Mouse (Mus musculus): Measurements from ENCODE around the gene Ctu2.

The Ctu2 gene

GRCm38 (mm10) chr8:122475580-122476320 lies at the start of gene Ctu2, which contains the start of gene Rnf166:
Ctu2 (plus strand) TSS chr8:122476143.
Rnf166 (minus strand) TSS chr8:122476064.
- in situ Hi-C loops (cut with MboI; ENCODE audit: low pct_unique_long_range_greater_than_20kb in 1 of 2, low sequenced_read_pairs in 2 of 2, unreplicated experiment in 1 of 2) = no loop called here

GRCm38 (mm10) chr8:122426145-122426544 lies 49.8 kb upstream of the Ctu2 start:
- in situ Hi-C loops (cut with MboI; ENCODE audit: low pct_unique_long_range_greater_than_20kb in 1 of 2, low sequenced_read_pairs in 2 of 2, unreplicated experiment in 1 of 2) = no loop called here

GRCm38 (mm10) chr8:122427607-122428006 lies 48.3 kb upstream of the Ctu2 start:
- in situ Hi-C loops (cut with MboI; ENCODE audit: low pct_unique_long_range_greater_than_20kb in 1 of 2, low sequenced_read_pairs in 2 of 2, unreplicated experiment in 1 of 2) = no loop called here

GRCm38 (mm10) chr8:122428163-122428562 lies 47.8 kb upstream of the Ctu2 start:
- in situ Hi-C loops (cut with MboI; ENCODE audit: low pct_unique_long_range_greater_than_20kb in 1 of 2, low sequenced_read_pairs in 2 of 2, unreplicated experiment in 1 of 2) = no loop called here

- in situ Hi-C loops (cut with MboI; ENCODE audit: low pct_unique_long_range_greater_than_20kb in 1 of 2, low sequenced_read_pairs in 2 of 2, unreplicated experiment in 1 of 2) = no loop called here
These were observed 45.8 kb upstream of the Ctu2 start for GRCm38 (mm10) chr8:122430058-122430636.

DNA sequence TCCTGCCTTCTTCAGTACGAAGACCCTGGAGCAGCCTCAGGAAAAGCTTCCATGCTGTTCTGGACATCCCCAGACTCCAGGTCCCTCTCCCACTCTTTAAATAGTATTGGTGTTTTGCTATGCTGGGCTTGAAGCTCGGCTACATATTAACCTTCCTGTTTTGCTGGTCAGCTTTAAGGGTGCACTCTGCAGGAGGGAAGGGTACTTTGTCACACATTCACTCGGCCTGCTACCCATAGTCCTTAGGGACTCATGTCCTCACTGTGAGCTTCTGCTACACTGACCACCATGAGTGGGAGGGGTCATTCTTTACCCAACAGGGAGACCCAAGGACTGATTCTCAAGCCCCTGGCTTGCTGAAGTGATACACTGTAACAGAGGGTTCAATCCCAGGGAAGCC lies 45.3 kb upstream of the Ctu2 start:
- in situ Hi-C loops (cut with MboI; ENCODE audit: low pct_unique_long_range_greater_than_20kb in 1 of 2, low sequenced_read_pairs in 2 of 2, unreplicated experiment in 1 of 2) = no loop called here

GRCm38 (mm10) chr8:122431694-122432442 lies 44.1 kb upstream of the Ctu2 start:
- in situ Hi-C loops (cut with MboI; ENCODE audit: low pct_unique_long_range_greater_than_20kb in 1 of 2, low sequenced_read_pairs in 2 of 2, unreplicated experiment in 1 of 2) = no loop called here

- in situ Hi-C loops (cut with MboI; ENCODE audit: low pct_unique_long_range_greater_than_20kb in 1 of 2, low sequenced_read_pairs in 2 of 2, unreplicated experiment in 1 of 2) = no loop called here
These were observed 43.3 kb upstream of the Ctu2 start, which contains the start of gene Cyba for GRCm38 (mm10) chr8:122432443-122433268. Cyba (minus strand) TSS chr8:122432930.

GRCm38 (mm10) chr8:122433269-122433905 lies 42.6 kb upstream of the Ctu2 start:
- in situ Hi-C loops (cut with MboI; ENCODE audit: low pct_unique_long_range_greater_than_20kb in 1 of 2, low sequenced_read_pairs in 2 of 2, unreplicated experiment in 1 of 2) = no loop called here

DNA sequence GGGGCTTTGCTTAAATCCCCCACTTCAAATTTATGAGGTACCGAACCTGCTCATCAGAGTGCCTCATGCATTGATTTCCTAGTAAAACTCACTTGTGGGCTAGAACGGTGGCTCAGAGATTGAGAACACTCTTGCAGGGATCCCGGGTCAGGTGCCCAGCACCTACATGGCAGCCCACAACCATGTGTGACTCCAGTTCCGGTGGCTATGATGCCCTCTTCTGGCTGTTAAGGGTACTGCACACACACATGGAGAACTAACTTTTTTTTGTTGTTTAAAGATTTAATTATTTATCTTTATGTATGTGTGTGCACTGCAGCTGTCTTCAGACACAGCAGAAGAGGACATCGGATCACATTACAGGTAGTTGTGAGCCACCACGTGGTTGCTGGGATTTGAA lies 40.6 kb upstream of the Ctu2 start:
- in situ Hi-C loops (cut with MboI; ENCODE audit: low pct_unique_long_range_greater_than_20kb in 1 of 2, low sequenced_read_pairs in 2 of 2, unreplicated experiment in 1 of 2) = no loop called here

- in situ Hi-C loops (cut with MboI; ENCODE audit: low pct_unique_long_range_greater_than_20kb in 1 of 2, low sequenced_read_pairs in 2 of 2, unreplicated experiment in 1 of 2) = no loop called here
These were observed 39.8 kb upstream of the Ctu2 start for GRCm38 (mm10) chr8:122436146-122436545.

DNA sequence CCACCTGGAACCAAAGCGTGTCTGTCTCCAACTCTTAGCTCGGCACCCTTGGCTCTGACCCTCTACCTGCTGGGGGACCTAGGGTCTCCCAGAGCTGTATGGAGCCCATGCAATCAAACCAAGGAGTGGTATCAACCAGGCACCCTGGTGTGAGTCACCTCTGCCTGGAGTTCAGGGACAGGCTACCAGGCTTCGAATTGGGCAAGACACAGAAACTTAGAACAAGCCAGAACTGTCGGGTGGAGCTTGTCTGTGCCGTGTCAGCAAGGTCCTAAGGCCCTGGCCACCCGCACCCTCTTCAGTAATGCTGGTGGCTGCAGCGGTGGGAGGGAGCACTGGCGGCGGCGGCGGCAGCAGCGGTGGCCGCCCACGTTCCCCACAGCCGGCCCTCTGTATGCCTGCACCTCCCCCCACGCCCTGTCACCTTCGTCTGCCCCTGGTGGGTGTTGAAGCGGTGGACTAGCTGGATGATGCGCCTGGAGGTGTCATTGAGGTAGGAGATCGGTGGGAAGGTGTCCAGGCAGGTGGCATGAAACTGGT lies 39.3 kb upstream of the Ctu2 start:
- in situ Hi-C loops (cut with MboI; ENCODE audit: low pct_unique_long_range_greater_than_20kb in 1 of 2, low sequenced_read_pairs in 2 of 2, unreplicated experiment in 1 of 2) = no loop called here

GRCm38 (mm10) chr8:122437708-122438331 lies 38.1 kb upstream of the Ctu2 start:
- in situ Hi-C loops (cut with MboI; ENCODE audit: low pct_unique_long_range_greater_than_20kb in 1 of 2, low sequenced_read_pairs in 2 of 2, unreplicated experiment in 1 of 2) = no loop called here

- in situ Hi-C loops (cut with MboI; ENCODE audit: low pct_unique_long_range_greater_than_20kb in 1 of 2, low sequenced_read_pairs in 2 of 2, unreplicated experiment in 1 of 2) = no loop called here
These were observed 36.6 kb upstream of the Ctu2 start for GRCm38 (mm10) chr8:122439336-122439735.

GRCm38 (mm10) chr8:122441326-122441725 lies 34.6 kb upstream of the Ctu2 start:
- in situ Hi-C loops (cut with MboI; ENCODE audit: low pct_unique_long_range_greater_than_20kb in 1 of 2, low sequenced_read_pairs in 2 of 2, unreplicated experiment in 1 of 2) = no loop called here

DNA sequence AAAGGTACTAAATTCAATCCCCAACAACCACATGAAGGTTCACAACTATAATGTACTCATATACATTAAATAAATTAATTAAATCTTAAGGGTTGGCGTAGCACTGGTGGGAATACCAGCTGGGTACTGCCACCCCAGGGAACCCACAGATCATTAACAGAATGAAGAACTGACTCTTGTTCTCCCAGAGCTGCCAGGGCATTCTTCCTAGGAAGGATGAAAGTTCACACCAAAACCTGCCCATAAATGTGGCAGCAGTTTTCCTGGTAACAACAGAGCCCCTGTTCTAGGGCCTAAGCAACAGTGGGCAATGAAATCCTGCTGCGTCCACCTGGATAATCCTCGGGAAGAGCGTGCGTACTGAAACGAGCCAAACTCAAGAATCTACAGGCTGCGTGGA lies 33.6 kb upstream of the Ctu2 start:
- in situ Hi-C loops (cut with MboI; ENCODE audit: low pct_unique_long_range_greater_than_20kb in 1 of 2, low sequenced_read_pairs in 2 of 2, unreplicated experiment in 1 of 2) = no loop called here

- in situ Hi-C loops (cut with MboI; ENCODE audit: low pct_unique_long_range_greater_than_20kb in 1 of 2, low sequenced_read_pairs in 2 of 2, unreplicated experiment in 1 of 2) = no loop called here
These were observed 33.2 kb upstream of the Ctu2 start for GRCm38 (mm10) chr8:122442781-122443180.
